Mouse (Mus musculus) cortical plate, adult 2 months (tissue): ENCODE measurements around the gene Npas1.

Experiments used
- CTCF ChIP-seq: fragments of 200-500 bp; IDR thresholded peaks from 2 replicates; pipeline ENCODE4 v1.5.1; 2011; ENCODE audit warnings: mild to moderate bottlenecking, control low read depth, low read length; ENCODE audit not compliant: insufficient read depth; ENCODE audit errors: extremely low read depth
- POLR2A ChIP-seq: fragments of 200-500 bp; IDR thresholded peaks from 2 replicates; pipeline ENCODE4 v1.6.1; 2011; ENCODE audit warnings: mild to moderate bottlenecking, low read length, control low read depth; ENCODE audit not compliant: insufficient read depth; ENCODE audit errors: extremely low read depth

GRCm38 (mm10) chr7:16504573-16505225 is 27.2 kb upstream of the Npas1 start:
- no peak for TF ChIP-seq CTCF
- no peak for TF ChIP-seq POLR2A
